Mouse (Mus musculus) myocyte (in vitro differentiated cells): ENCODE measurements around the gene Eci2.

ENCODE experiments used
- MYOG ChIP-seq, 3 experiments: IDR thresholded peaks; one replicate each; pipeline ENCODE4 v1.6.1; 2011; ENCODE audit warnings: control low read depth in 2 of 3, low read depth in 2 of 3, mild to moderate bottlenecking in 2 of 3; ENCODE audit not compliant: insufficient read length in 2 of 3, control insufficient read depth in 1 of 3, insufficient read depth in 1 of 3
- POLR2A ChIP-seq: IDR thresholded peaks from one replicate; pipeline ENCODE4 v1.6.1; 2011; ENCODE audit warnings: low read depth, mild to moderate bottlenecking, control low read depth, moderate library complexity; ENCODE audit not compliant: insufficient read length
- REST ChIP-seq: IDR thresholded peaks from one replicate; pipeline ENCODE4 v1.6.1; 2011; ENCODE audit warnings: mild to moderate bottlenecking, control low read depth, moderate library complexity; ENCODE audit not compliant: insufficient read depth, insufficient read length
- USF1 ChIP-seq: IDR thresholded peaks from one replicate; pipeline ENCODE4 v1.6.1; 2011; ENCODE audit warnings: low read depth, mild to moderate bottlenecking, control low read depth, moderate library complexity

DNA sequence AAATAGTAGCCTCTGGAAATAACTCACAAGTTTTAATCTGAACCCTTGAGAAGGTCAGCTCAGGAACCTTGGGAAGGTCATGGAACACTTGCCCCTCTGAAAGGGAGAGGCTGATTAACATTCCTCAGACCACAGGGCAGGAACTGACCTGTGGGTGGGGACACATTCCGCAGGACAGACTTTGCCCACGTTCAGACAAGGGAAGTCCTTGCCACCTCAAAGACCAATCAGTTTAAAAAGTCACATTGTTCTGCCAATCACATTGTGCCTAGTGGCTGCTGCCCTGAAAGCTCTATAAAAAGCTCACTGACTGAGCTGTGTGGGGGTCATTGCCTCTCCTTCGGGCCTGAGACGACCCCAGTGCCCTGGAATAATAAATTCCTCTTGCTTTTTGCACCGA, 31.2 kb upstream of the Eci2 start:
- TF ChIP-seq POLR2A (no peak), REST (no peak), MYOG (IDR thresholded peaks at IDR 0.05; ENCODE audit: control insufficient read depth in 1 of 3, insufficient read depth in 1 of 3, insufficient read length in 2 of 3, low read depth in 2 of 3) (no peak), USF1 (no peak)
